Mouse (Mus musculus) small intestine, adult 2 months (tissue): ENCODE results near the gene Dock9. TPM values are rescaled to one million over a fixed set of nuclear protein-coding genes. Genes with fewer than 3 reads are reported as not detected.

Experiments
- H3K27ac ChIP-seq: fragments of 200-500 bp; 2 replicates; pipeline ENCODE4 v1.5.1; 2012; ENCODE audit warnings: low read depth, low read length, control low read depth, inconsistent platforms; ENCODE audit not compliant: insufficient read depth
- H3K27me3 ChIP-seq: fragments of 200-500 bp; 2 replicates; pipeline ENCODE4 v1.6.1; 2012; ENCODE audit warnings: mild to moderate bottlenecking, moderate library complexity, low read length, inconsistent platforms; ENCODE audit not compliant: control insufficient read depth, insufficient read depth
- H3K36me3 ChIP-seq: fragments of 200-500 bp; 2 replicates; pipeline ENCODE4 v1.6.1; 2012; ENCODE audit warnings: mild to moderate bottlenecking, low read length, control low read depth, inconsistent platforms; ENCODE audit not compliant: control insufficient read depth, insufficient read depth
- H3K4me1 ChIP-seq: fragments of 200-500 bp; 2 replicates; pipeline ENCODE4 v1.6.1; 2012; ENCODE audit warnings: low read length, inconsistent platforms, mixed read lengths; ENCODE audit not compliant: control insufficient read depth, insufficient read depth, insufficient read length
- H3K4me3 ChIP-seq: fragments of 200-500 bp; 2 replicates; pipeline ENCODE4 v1.5.1; 2012; ENCODE audit warnings: low read depth, mild to moderate bottlenecking, control low read depth, inconsistent platforms, low read length, moderate library complexity
- CTCF ChIP-seq: fragments of 200-500 bp; IDR thresholded peaks from 2 replicates; pipeline ENCODE4 v1.5.1; 2012; ENCODE audit warnings: low read depth, mild to moderate bottlenecking, control low read depth, inconsistent platforms, low read length, moderate library complexity, mixed read lengths; ENCODE audit not compliant: insufficient replicate concordance, insufficient read length; ENCODE audit errors: extremely low read depth
- POLR2A ChIP-seq: fragments of 200-500 bp; IDR thresholded peaks from 2 replicates; pipeline ENCODE4 v1.6.1; 2012; ENCODE audit warnings: low read depth, mild to moderate bottlenecking, control low read depth, inconsistent platforms, low read length, moderate library complexity
- WGBS: fragments of 180-500 bp; shearing (Covaris S2); methylation state at CpG from one replicate; pipeline ENCODE4 v1.1.7; 2018; 5-methylcytosine and 5-hydroxymethylcytosine counted together
- polyA plus RNA-seq: library from polyadenylated mRNA; depleted of rRNA; stranded (reverse); fragments of >200 nt; gene quantifications from 2 replicates; pipeline ENCODE4 v1.2.3, GENCODE M21; 2012

Dock9 gene
- polyA plus RNA-seq, 1 experiment, result 5.7 TPM

DNA sequence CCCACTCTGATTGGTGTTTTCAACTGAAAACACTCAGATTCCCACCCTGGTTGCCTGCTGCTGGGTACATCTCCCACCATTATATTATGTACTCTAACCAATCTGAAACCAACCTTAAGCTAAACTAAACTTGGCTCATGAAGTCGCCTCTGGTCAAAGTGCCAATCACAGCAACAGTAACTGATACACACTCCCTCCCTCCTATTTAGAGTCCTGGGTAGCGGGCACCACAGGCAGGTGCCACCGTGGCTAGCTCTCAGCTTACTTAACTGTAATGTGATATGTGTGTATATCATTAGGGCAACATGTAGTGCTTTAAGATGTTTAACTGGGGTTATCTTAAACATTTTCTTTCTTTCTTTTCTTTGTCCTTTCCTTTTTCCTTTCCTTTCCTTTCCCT, 177.1 kb downstream of the Dock9 start:
- H3K36me3 ChIP-seq, result no peaks in the 10 kb centered on the region; the same call in 1 of the 2 replicates
- 83% methylated on average over 3 of the region's 3 CpGs for WGBS

DNA sequence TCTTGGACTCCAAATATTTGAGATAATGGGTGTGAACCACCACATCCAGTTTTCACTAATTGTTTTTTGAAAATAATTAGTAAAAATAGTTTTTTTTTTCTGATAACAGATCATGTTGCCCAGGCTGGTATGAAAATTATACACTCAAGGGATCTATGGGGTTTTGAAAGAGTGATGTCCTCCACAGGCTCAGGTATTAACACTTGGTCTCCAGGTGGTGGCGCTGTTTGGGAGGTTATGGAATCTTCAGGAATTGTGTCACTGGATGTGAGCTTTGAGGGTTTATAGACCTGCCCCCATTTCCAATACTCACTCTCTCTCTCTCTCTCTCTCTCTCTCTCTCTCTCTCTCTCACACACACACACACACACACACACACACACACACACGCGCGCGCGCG, 177.5 kb downstream of the Dock9 start:
- Histone ChIP-seq H3K27me3 (no peaks in the 10 kb centered on the region), H3K4me3 (no peak overlapping the region), H3K27ac (no peak overlapping the region), H3K4me1 (no peaks in the 10 kb centered on the region), H3K36me3 (no peaks in the 10 kb centered on the region; the same call in 1 of the 2 replicates)
- TF ChIP-seq POLR2A (no peak), CTCF (no peak)
- WGBS, result over 99% methylated on average over 7 of the region's 7 CpGs

More for the DNA sequence above, 177.1 kb downstream of the Dock9 start:
- Histone ChIP-seq H3K27ac (no peak overlapping the region), H3K4me3 (no peak overlapping the region), H3K4me1 (no peaks in the 10 kb centered on the region), H3K27me3 (no peaks in the 10 kb centered on the region)
- TF ChIP-seq CTCF (no peak), POLR2A (no peak)

DNA sequence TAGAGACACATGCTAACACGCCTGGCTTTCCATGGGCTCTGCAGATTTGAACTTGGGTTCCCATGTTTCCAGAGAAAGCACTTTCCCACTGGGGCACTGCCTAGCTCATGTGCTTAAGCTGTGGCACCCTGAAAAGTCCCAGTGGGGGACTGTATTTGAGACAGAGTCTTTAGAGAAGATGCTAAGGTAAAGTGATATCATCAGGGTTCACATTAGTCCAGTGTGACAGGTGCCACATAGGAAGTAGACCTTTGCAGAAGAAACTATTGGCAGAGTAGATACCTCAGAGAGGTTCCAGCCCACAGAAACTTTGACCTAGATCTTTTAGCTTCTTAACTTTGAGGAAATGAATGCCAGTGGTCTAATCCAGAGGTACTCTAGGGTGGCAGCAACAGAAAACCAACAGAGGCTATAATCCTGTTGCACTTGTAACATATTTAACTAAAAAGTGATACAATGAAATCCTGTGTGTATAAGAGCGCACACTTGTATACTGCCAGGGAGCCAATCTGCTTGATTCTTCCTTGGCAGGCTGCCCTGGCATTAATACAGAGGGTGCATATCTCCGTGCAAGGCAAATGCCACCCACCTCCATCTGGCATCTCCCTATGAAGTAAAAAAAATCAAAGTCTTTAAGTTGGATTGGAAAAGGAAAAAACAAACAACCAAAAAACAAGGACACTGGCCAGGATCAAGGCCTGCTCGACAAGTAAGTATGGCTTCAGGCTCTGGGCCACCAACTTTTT, 179.8 kb downstream of the Dock9 start:
- H3K27me3 ChIP-seq, result no peaks in the 10 kb centered on the region
- 54% methylated on average over 4 of the region's 4 CpGs for WGBS
- no peaks in the 10 kb centered on the region; the same call in 1 of the 2 replicates for H3K36me3 ChIP-seq
- TF ChIP-seq CTCF (no peak), POLR2A (no peak)
- no peaks in the 10 kb centered on the region for H3K4me1 ChIP-seq
- no peak overlapping the region for H3K27ac ChIP-seq
- no peak overlapping the region for H3K4me3 ChIP-seq

GRCm38 (mm10) chr14:121615431-121615830, 182.2 kb downstream of the Dock9 start:
- WGBS, result 79% methylated on average over 10 of the region's 10 CpGs
- TF ChIP-seq CTCF (no peak), POLR2A (no peak)
- no peaks in the 10 kb centered on the region for H3K36me3 ChIP-seq
- H3K4me3 ChIP-seq, result no peak overlapping the region
- H3K4me1 ChIP-seq, result no peaks in the 10 kb centered on the region
- no peaks in the 10 kb centered on the region for H3K27me3 ChIP-seq
- H3K27ac ChIP-seq, result no peak overlapping the region

DNA sequence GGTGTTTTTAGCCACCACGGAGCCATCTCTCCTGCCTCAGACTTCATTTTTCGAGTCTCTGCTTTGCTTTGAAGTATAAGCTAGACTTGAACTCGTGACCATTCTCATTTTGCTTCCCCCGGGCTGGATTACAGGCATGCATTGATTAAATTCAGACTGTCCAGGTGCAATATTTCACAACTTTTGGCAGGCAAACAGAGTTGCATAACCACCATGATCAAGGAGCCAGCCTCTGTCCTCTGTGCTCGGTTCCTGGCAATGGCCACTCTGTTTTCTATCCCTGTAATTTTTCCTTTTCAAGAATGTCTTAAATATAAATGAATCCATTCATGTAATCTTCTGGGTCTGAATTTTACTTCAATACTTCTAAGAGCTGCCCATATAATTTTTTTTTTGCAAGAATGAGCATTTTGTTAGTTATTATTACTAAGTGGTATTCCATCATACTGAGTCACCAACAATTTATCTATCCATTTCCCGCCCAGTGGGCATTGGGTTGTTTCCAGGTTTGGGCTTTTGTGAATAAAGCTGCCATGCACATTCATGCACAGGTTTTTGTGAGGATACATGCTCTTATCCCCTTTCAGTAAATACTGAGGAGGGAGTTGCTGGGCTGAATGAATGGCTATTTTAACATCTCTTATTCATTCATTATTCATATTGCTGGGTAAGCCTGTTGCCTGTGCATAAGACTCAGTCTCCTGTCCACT, 183.0 kb downstream of the Dock9 start:
- no peak overlapping the region for H3K27ac ChIP-seq
- H3K27me3 ChIP-seq, result no peaks in the 10 kb centered on the region
- WGBS, result 72% methylated on average over 6 of the region's 6 CpGs
- no peak overlapping the region for H3K4me3 ChIP-seq
- H3K4me1 ChIP-seq, result no peaks in the 10 kb centered on the region
- TF ChIP-seq CTCF, result no peak
- TF ChIP-seq POLR2A, result no peak
- peaks cover 2% of the 10 kb centered on the region; the same call in 1 of the 2 replicates for H3K36me3 ChIP-seq

- no peaks in the 10 kb centered on the region for H3K4me1 ChIP-seq
- no peak overlapping the region for H3K4me3 ChIP-seq
- TF ChIP-seq CTCF (no peak), POLR2A (no peak)
- WGBS, result 91% methylated on average over 3 of the region's 3 CpGs
- no peaks in the 10 kb centered on the region for H3K27me3 ChIP-seq
- H3K36me3 ChIP-seq, result peaks cover 3% of the 10 kb centered on the region; the same call in 1 of the 2 replicates
- H3K27ac ChIP-seq, result no peak overlapping the region
These were observed 184.1 kb downstream of the Dock9 start for GRCm38 (mm10) chr14:121613490-121613889.

- Histone ChIP-seq H3K4me1 (no peaks in the 10 kb centered on the region), H3K4me3 (no peak overlapping the region), H3K36me3 (peaks cover 3% of the 10 kb centered on the region; the same call in 1 of the 2 replicates), H3K27ac (no peak overlapping the region), H3K27me3 (no peaks in the 10 kb centered on the region)
- no peak for TF ChIP-seq POLR2A
- no peak for TF ChIP-seq CTCF
- 97% methylated on average over 4 of the region's 4 CpGs for WGBS
These were observed 184.7 kb downstream of the Dock9 start for GRCm38 (mm10) chr14:121612926-121613325.
